Mouse (Mus musculus): ENCODE data around the gene Sh3bp1. TPM values are rescaled to one million over a fixed set of nuclear protein-coding genes. Genes with fewer than 3 reads are reported as not detected.

Sh3bp1 gene
- polyA plus RNA-seq, 1 experiment from 2014 or later = 14.5 TPM

DNA sequence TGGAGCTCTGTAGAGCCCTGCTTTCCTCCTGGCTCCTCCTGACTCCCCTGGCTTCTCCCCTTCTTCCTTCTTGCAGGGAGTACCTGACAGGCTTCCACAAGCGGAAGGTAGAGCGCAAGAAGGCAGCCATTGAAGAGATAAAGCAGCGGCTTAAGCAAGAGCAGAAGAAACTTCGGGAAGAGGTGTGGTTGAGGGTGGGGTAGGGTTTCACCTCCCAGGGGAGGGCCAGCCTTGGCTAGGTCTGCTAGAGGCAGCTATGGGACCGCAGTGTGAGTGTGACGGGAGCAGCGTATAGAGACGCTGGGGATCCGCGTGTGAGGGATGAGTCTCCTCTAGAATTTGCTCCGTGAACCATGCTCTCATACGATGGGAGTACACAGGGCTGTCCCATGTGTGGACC, 36.8 kb downstream of the Sh3bp1 start:
- peaks cover 47% of the 10 kb centered on the region for H3K36me3 ChIP-seq (ENCODE audit: control insufficient read depth, insufficient read depth, low read length)

DNA sequence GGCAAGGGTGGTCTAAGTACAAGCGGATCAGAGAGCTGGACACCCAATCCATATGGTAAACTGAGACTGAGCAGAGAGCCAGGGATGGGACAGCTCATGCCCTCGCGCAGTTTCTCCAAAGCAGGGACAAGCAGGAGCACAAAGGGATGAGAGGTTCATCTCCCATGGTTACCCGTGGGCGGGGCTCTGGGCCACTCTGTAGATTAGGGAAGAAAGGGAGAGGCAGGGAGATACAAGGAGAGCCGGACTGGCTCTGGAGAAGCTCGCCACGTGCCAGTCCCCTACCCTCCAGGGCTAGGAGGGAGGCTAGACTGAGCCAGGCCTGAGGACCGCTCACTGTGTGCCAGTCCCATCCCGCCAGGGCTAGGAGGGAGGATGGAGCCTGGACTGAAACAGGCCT, 37.7 kb downstream of the Sh3bp1 start:
- Histone ChIP-seq H3K27ac (replicated peaks in 1 of 2; ENCODE audit: control insufficient read depth in 1 of 2, insufficient read depth in 1 of 2, low read depth in 2 of 2, low read length in 2 of 2) (no peak overlapping the region), H3K4me2 (ENCODE audit: low read length) (no peak overlapping the region), H3K27me3 (ENCODE audit: control insufficient read depth, insufficient read depth, low read length) (no peaks in the 10 kb centered on the region), H3K4me3 (ENCODE audit: control insufficient read depth in 1 of 2, insufficient read depth in 1 of 2, low read depth in 1 of 2, low read length in 2 of 2) (no peak overlapping the region), H3K36me3 (ENCODE audit: control insufficient read depth, insufficient read depth, low read length) (peaks cover 54% of the 10 kb centered on the region), H3K4me1 (ENCODE audit: control insufficient read depth in 2 of 2, insufficient read depth in 2 of 2, low read length in 2 of 2) (peaks cover 2 to 15% of the 10 kb centered on the region in 2 experiments; a peak in 3 of 4 replicates), H3K9ac (ENCODE audit: low read length) (no peak overlapping the region), H3K9me3 (ENCODE audit: control insufficient read depth, low read length) (no peaks in the 10 kb centered on the region)
- WGBS = 89% methylated on average over 10 of the region's 10 CpGs
- no peak for ATAC-seq (ENCODE audit: insufficient number of reproducible peaks, insufficient read depth, low FRiP score, low read depth)

More for the DNA sequence above, 36.8 kb downstream of the Sh3bp1 start:
- no peak overlapping the region for H3K9ac ChIP-seq (ENCODE audit: low read length)
- no peak overlapping the region for H3K4me2 ChIP-seq (ENCODE audit: low read length)
- no peak for ATAC-seq (ENCODE audit: insufficient number of reproducible peaks, insufficient read depth, low FRiP score, low read depth)
- no peak overlapping the region for H3K27ac ChIP-seq (replicated peaks in 1 of 2; ENCODE audit: control insufficient read depth in 1 of 2, insufficient read depth in 1 of 2, low read depth in 2 of 2, low read length in 2 of 2)
- no peak overlapping the region for H3K4me3 ChIP-seq (ENCODE audit: control insufficient read depth in 1 of 2, insufficient read depth in 1 of 2, low read depth in 1 of 2, low read length in 2 of 2)
- H3K4me1 ChIP-seq (ENCODE audit: control insufficient read depth in 2 of 2, insufficient read depth in 2 of 2, low read length in 2 of 2) = peaks cover 2 to 16% of the 10 kb centered on the region in 2 experiments; a peak in 3 of 4 replicates
- WGBS = 87% methylated on average over 12 of the region's 12 CpGs
- no peaks in the 10 kb centered on the region for H3K9me3 ChIP-seq (ENCODE audit: control insufficient read depth, low read length)
- H3K27me3 ChIP-seq (ENCODE audit: control insufficient read depth, insufficient read depth, low read length) = no peaks in the 10 kb centered on the region

DNA sequence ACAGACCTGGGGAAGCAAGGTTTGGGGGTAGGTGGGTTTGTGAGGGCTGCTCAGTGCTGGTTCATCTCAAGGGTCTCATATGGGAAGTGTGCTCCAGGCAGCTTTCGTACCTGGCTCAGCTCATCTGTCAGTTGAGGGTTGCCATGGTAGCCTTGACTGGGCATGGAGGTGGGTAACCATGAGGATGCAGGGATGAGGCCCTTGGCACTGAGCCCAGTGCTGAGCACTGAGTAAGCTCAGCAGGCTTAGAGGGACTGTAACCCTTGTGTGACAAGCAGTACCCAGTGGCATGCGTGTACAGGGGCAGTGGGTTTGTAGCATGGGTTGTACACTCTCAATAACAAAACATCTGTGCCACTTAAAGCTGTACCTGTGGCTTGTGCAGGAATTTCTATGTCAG, 38.4 kb downstream of the Sh3bp1 start:
- Histone ChIP-seq H3K4me1 (ENCODE audit: control insufficient read depth in 2 of 2, insufficient read depth in 2 of 2, low read length in 2 of 2) (peaks cover 5 to 18% of the 10 kb centered on the region in 2 experiments; a peak in 3 of 4 replicates), H3K9ac (ENCODE audit: low read length) (no peak overlapping the region), H3K4me3 (ENCODE audit: control insufficient read depth in 1 of 2, insufficient read depth in 1 of 2, low read depth in 1 of 2, low read length in 2 of 2) (no peak overlapping the region), H3K9me3 (ENCODE audit: control insufficient read depth, low read length) (no peaks in the 10 kb centered on the region), H3K27ac (replicated peaks in 1 of 2; ENCODE audit: control insufficient read depth in 1 of 2, insufficient read depth in 1 of 2, low read depth in 2 of 2, low read length in 2 of 2) (no peak overlapping the region), H3K27me3 (ENCODE audit: control insufficient read depth, insufficient read depth, low read length) (no peaks in the 10 kb centered on the region), H3K36me3 (ENCODE audit: control insufficient read depth, insufficient read depth, low read length) (peaks cover 54% of the 10 kb centered on the region), H3K4me2 (ENCODE audit: low read length) (no peak overlapping the region)
- 71% methylated on average over 2 of the region's 2 CpGs for WGBS
- ATAC-seq (ENCODE audit: insufficient number of reproducible peaks, insufficient read depth, low FRiP score, low read depth) = no peak

- no peak overlapping the region for H3K9ac ChIP-seq (ENCODE audit: low read length)
- WGBS = 90% methylated on average over 13 of the region's 13 CpGs
- H3K27me3 ChIP-seq (ENCODE audit: control insufficient read depth, insufficient read depth, low read length) = no peaks in the 10 kb centered on the region
- no peak overlapping the region for H3K4me3 ChIP-seq (ENCODE audit: control insufficient read depth in 1 of 2, insufficient read depth in 1 of 2, low read depth in 1 of 2, low read length in 2 of 2)
- ATAC-seq (ENCODE audit: insufficient number of reproducible peaks, insufficient read depth, low FRiP score, low read depth) = no peak
- peaks cover 5 to 14% of the 10 kb centered on the region in 2 experiments; a peak in 3 of 4 replicates for H3K4me1 ChIP-seq (ENCODE audit: control insufficient read depth in 2 of 2, insufficient read depth in 2 of 2, low read length in 2 of 2)
- no peaks in the 10 kb centered on the region for H3K9me3 ChIP-seq (ENCODE audit: control insufficient read depth, low read length)
- no peak overlapping the region for H3K4me2 ChIP-seq (ENCODE audit: low read length)
- no peak overlapping the region for H3K27ac ChIP-seq (replicated peaks in 1 of 2; ENCODE audit: control insufficient read depth in 1 of 2, insufficient read depth in 1 of 2, low read depth in 2 of 2, low read length in 2 of 2)
- peaks cover 54% of the 10 kb centered on the region for H3K36me3 ChIP-seq (ENCODE audit: control insufficient read depth, insufficient read depth, low read length)
These were observed 40.8 kb downstream of the Sh3bp1 start for GRCm38 (mm10) chr15:78940325-78940724.

GRCm38 (mm10) chr15:78942663-78943062, 43.1 kb downstream of the Sh3bp1 start:
- peak; percentile 45; the same call in 1 of the 2 replicates for ATAC-seq (ENCODE audit: insufficient number of reproducible peaks, insufficient read depth, low FRiP score, low read depth)
- Histone ChIP-seq H3K9ac (ENCODE audit: low read length) (peak overlapping the region; percentile 54), H3K4me1 (ENCODE audit: control insufficient read depth in 2 of 2, insufficient read depth in 2 of 2, low read length in 2 of 2) (peaks cover 3 to 6% of the 10 kb centered on the region in 2 experiments; a peak in 2 of 4 replicates), H3K27ac (replicated peaks in 1 of 2; ENCODE audit: control insufficient read depth in 1 of 2, insufficient read depth in 1 of 2, low read depth in 2 of 2, low read length in 2 of 2) (no peak overlapping the region), H3K4me3 (ENCODE audit: control insufficient read depth in 1 of 2, insufficient read depth in 1 of 2, low read depth in 1 of 2, low read length in 2 of 2) (peak overlapping the region; percentile 29 to 50), H3K9me3 (ENCODE audit: control insufficient read depth, low read length) (no peaks in the 10 kb centered on the region), H3K27me3 (ENCODE audit: control insufficient read depth, insufficient read depth, low read length) (no peaks in the 10 kb centered on the region), H3K36me3 (ENCODE audit: control insufficient read depth, insufficient read depth, low read length) (peaks cover 44% of the 10 kb centered on the region), H3K4me2 (ENCODE audit: low read length) (peak overlapping the region; percentile 61)
- 1% methylated on average over 9 of the region's 9 CpGs for WGBS

- no peak overlapping the region for H3K27ac ChIP-seq (replicated peaks in 1 of 2; ENCODE audit: control insufficient read depth in 1 of 2, insufficient read depth in 1 of 2, low read depth in 2 of 2, low read length in 2 of 2)
- no peak overlapping the region for H3K4me2 ChIP-seq (ENCODE audit: low read length)
- H3K4me3 ChIP-seq (ENCODE audit: control insufficient read depth in 1 of 2, insufficient read depth in 1 of 2, low read depth in 1 of 2, low read length in 2 of 2) = no peak overlapping the region
- 77% methylated on average over 7 of the region's 7 CpGs for whole genome bisulfite sequencing
- no peaks in the 10 kb centered on the region for H3K9me3 ChIP-seq (ENCODE audit: control insufficient read depth, low read length)
- H3K4me1 ChIP-seq (ENCODE audit: control insufficient read depth in 2 of 2, insufficient read depth in 2 of 2, low read length in 2 of 2) = peaks cover 9 to 12% of the 10 kb centered on the region in 2 experiments; a peak in 3 of 4 replicates
- ATAC-seq (ENCODE audit: insufficient number of reproducible peaks, insufficient read depth, low FRiP score, low read depth) = no peak
- peaks cover 9% of the 10 kb centered on the region for H3K36me3 ChIP-seq (ENCODE audit: control insufficient read depth, insufficient read depth, low read length)
- no peak overlapping the region for H3K9ac ChIP-seq (ENCODE audit: low read length)
- H3K27me3 ChIP-seq (ENCODE audit: control insufficient read depth, insufficient read depth, low read length) = peaks cover 4% of the 10 kb centered on the region; the same call in 1 of the 2 replicates
These were observed 46.7 kb downstream of the Sh3bp1 start for GRCm38 (mm10) chr15:78946232-78946631.

GRCm38 (mm10) chr15:78947657-78948056, 48.1 kb downstream of the Sh3bp1 start, which contains the start of gene Triobp:
Triobp (plus strand) TSS chr15:78947724.
- Histone ChIP-seq H3K4me2 (ENCODE audit: low read length) (peak within 1 kb of the TSS; percentile 90), H3K36me3 (ENCODE audit: control insufficient read depth, insufficient read depth, low read length) (no peaks in the 10 kb centered on the region), H3K9me3 (ENCODE audit: control insufficient read depth, low read length) (no peaks in the 10 kb centered on the region), H3K4me3 (ENCODE audit: control insufficient read depth in 1 of 2, insufficient read depth in 1 of 2, low read depth in 1 of 2, low read length in 2 of 2) (peak within 1 kb of the TSS; percentile 45 to 54), H3K4me1 (ENCODE audit: control insufficient read depth in 2 of 2, insufficient read depth in 2 of 2, low read length in 2 of 2) (peaks cover 6 to 8% of the 10 kb centered on the region in 2 experiments; a peak in 3 of 4 replicates), H3K27me3 (ENCODE audit: control insufficient read depth, insufficient read depth, low read length) (peaks cover 4% of the 10 kb centered on the region; the same call in 1 of the 2 replicates), H3K9ac (ENCODE audit: low read length) (peak within 1 kb of the TSS; percentile 68), H3K27ac (replicated peaks in 1 of 2; ENCODE audit: control insufficient read depth in 1 of 2, insufficient read depth in 1 of 2, low read depth in 2 of 2, low read length in 2 of 2) (no peak within 1 kb of the TSS)
- under 1% methylated on average over 24 of the region's 24 CpGs for WGBS
- ATAC-seq (ENCODE audit: insufficient number of reproducible peaks, insufficient read depth, low FRiP score, low read depth) = peak; percentile 94
